Mouse (Mus musculus) kidney, postnatal 0 days (tissue): ENCODE data around the gene Olfr703. TPM values are rescaled to one million over a fixed set of nuclear protein-coding genes. Genes with fewer than 3 reads are reported as not detected.

Source experiments
- ATAC-seq: fragments of 200-750 bp; cut with Nextera tagmentation; replicated peaks from 2 replicates; pipeline ENCODE4 v1.8.0; 2017; ENCODE audit warnings: low read depth, moderate number of reproducible peaks, moderate TSS enrichment, moderate library complexity; ENCODE audit not compliant: low FRiP score
- DNase-seq: peaks from one replicate; pipeline ENCODE4 v3.0.0-alpha.2; 2016; ENCODE audit warnings: low spot score
- H3K27ac ChIP-seq: fragments of 300-500 bp; sonication (generic); 2 replicates; pipeline ENCODE4 v1.5.1; 2014; ENCODE audit warnings: mild to moderate bottlenecking
- H3K27me3 ChIP-seq: fragments of 300-500 bp; sonication (generic); 2 replicates; pipeline ENCODE4 v1.6.1; 2014; ENCODE audit warnings: low read length, mixed read lengths; ENCODE audit not compliant: insufficient read depth
- H3K36me3 ChIP-seq: fragments of 300-500 bp; sonication (generic); 2 replicates; pipeline ENCODE4 v1.6.1; 2014; ENCODE audit warnings: low read length, mixed read lengths; ENCODE audit not compliant: insufficient read depth
- H3K4me1 ChIP-seq: fragments of 300-500 bp; sonication (generic); replicated peaks from 2 replicates; pipeline ENCODE4 v1.6.1; 2014; ENCODE audit warnings: antibody characterized with exemption, low read length, mixed read lengths; ENCODE audit not compliant: insufficient read depth
- H3K4me2 ChIP-seq: fragments of 300-500 bp; sonication (generic); 2 replicates; pipeline ENCODE4 v1.6.1; 2014; ENCODE audit warnings: mild to moderate bottlenecking, low read length, moderate library complexity, mixed read lengths
- H3K4me3 ChIP-seq: fragments of 300-500 bp; sonication (generic); replicated peaks from 2 replicates; pipeline ENCODE4 v1.5.1; 2014; ENCODE audit warnings: low read depth, low read length
- H3K9ac ChIP-seq: fragments of 300-500 bp; sonication (generic); 2 replicates; pipeline ENCODE4 v1.6.1; 2014; ENCODE audit warnings: low read depth, low read length
- H3K9me3 ChIP-seq: fragments of 300-500 bp; sonication (generic); replicated peaks from 2 replicates; pipeline ENCODE4 v1.6.1; 2016; ENCODE audit warnings: low read length, inconsistent platforms, mixed read lengths
- CTCF ChIP-seq: IDR thresholded peaks from 2 replicates; pipeline ENCODE4 v1.5.1; 2016; ENCODE audit warnings: antibody characterized with exemption, low read depth, mild to moderate bottlenecking, moderate library complexity
- WGBS: fragments of 180-500 bp; shearing (Covaris S2); extraction: QIAGEN DNeasy Blood & Tissue Kit; methylation state at CpG from one replicate; pipeline ENCODE4 v1.1.7; 2014; 5-methylcytosine and 5-hydroxymethylcytosine counted together
- polyA plus RNA-seq: library from polyadenylated mRNA; unstranded; fragments of >200 nt; fragmentation: Nextera tagmentation; extraction: Ambion mirVana; gene quantifications from 2 replicates; pipeline ENCODE4 v1.2.1, GENCODE M21; 2015

The Olfr703 gene
- polyA plus RNA-seq, 1 experiment from 2014 or later: not detected

- 76% methylated on average over 3 of the region's 3 CpGs for WGBS
- no peaks in the 10 kb centered on the region for H3K9me3 ChIP-seq
- DNase-seq (no peak), ATAC-seq (no peak)
- H3K27me3 ChIP-seq: no peaks in the 10 kb centered on the region
- no peaks in the 10 kb centered on the region for H3K4me1 ChIP-seq
- H3K4me2 ChIP-seq: no peak within 1 kb of the TSS
- no peaks in the 10 kb centered on the region for H3K36me3 ChIP-seq
- no peak for TF ChIP-seq CTCF
- H3K9ac ChIP-seq: no peak within 1 kb of the TSS
- no peak within 1 kb of the TSS for H3K27ac ChIP-seq
- no peak within 1 kb of the TSS for H3K4me3 ChIP-seq
These were observed 33.6 kb downstream of the Olfr703 start, which contains the start of gene Olfr705 for GRCm38 (mm10) chr7:106876791-106877190. Gene Olfr705, minus strand, starts transcription at chr7:106876891.

GRCm38 (mm10) chr7:106888062-106888461 lies 44.9 kb downstream of the Olfr703 start, which contains the start of gene Olfr706:
Gene Olfr706, minus strand, starts transcription at chr7:106888162.
- DNase-seq (no peak), ATAC-seq (no peak)
- no peak within 1 kb of the TSS for H3K9ac ChIP-seq
- H3K27ac ChIP-seq: no peak within 1 kb of the TSS
- 83% methylated on average over 2 of the region's 2 CpGs for WGBS
- H3K9me3 ChIP-seq: no peaks in the 10 kb centered on the region
- H3K27me3 ChIP-seq: no peaks in the 10 kb centered on the region
- TF ChIP-seq CTCF: no peak
- H3K4me1 ChIP-seq: no peaks in the 10 kb centered on the region
- H3K4me3 ChIP-seq: no peak within 1 kb of the TSS
- H3K4me2 ChIP-seq: no peak within 1 kb of the TSS
- no peaks in the 10 kb centered on the region for H3K36me3 ChIP-seq

Other genes starting within 250 kb of the Olfr703 start
- gene Olfr693, start 162.8 kb upstream of the Olfr703 start, polyA plus RNA-seq: not detected in 2 replicates
- gene Olfr694, start 151.5 kb upstream of the Olfr703 start, polyA plus RNA-seq: not detected in 2 replicates
- gene Olfr695, start 127.0 kb upstream of the Olfr703 start, polyA plus RNA-seq: not detected in 2 replicates
- not detected in 2 replicates for gene Olfr697, start 100.9 kb upstream of the Olfr703 start, polyA plus RNA-seq
- gene Olfr698, start 88.0 kb upstream of the Olfr703 start, polyA plus RNA-seq: not detected in 2 replicates
- gene Olfr699, start 50.2 kb upstream of the Olfr703 start, polyA plus RNA-seq: not detected in 2 replicates
- gene Olfr700, start 34.5 kb upstream of the Olfr703 start, polyA plus RNA-seq: not detected in 2 replicates
- gene Olfr701, start 29.2 kb upstream of the Olfr703 start, polyA plus RNA-seq: not detected in 2 replicates
- not detected in 2 replicates for gene Olfr702, start 9.5 kb upstream of the Olfr703 start, polyA plus RNA-seq
- not detected in 2 replicates for gene Olfr704, start 19.8 kb downstream of the Olfr703 start, polyA plus RNA-seq
- not detected in 2 replicates for gene Olfr705, start 33.5 kb downstream of the Olfr703 start, polyA plus RNA-seq
- not detected in 2 replicates for gene Olfr706, start 44.8 kb downstream of the Olfr703 start, polyA plus RNA-seq
- not detected in 2 replicates for gene Olfr707, start 57.9 kb downstream of the Olfr703 start, polyA plus RNA-seq
- not detected in 2 replicates for gene Olfr1532-ps1, start 64.6 kb downstream of the Olfr703 start, polyA plus RNA-seq
- not detected in 2 replicates for gene Olfr709-ps1, start 88.9 kb downstream of the Olfr703 start, polyA plus RNA-seq
- not detected in 2 replicates for gene Olfr710, start 105.0 kb downstream of the Olfr703 start, polyA plus RNA-seq
- gene Olfr6, start 120.6 kb downstream of the Olfr703 start, polyA plus RNA-seq: not detected in 2 replicates
- not detected in 2 replicates for gene Olfr711, start 132.1 kb downstream of the Olfr703 start, polyA plus RNA-seq
- not detected in 2 replicates for gene Olfr2, start 162.7 kb downstream of the Olfr703 start, polyA plus RNA-seq
- gene Olfr713, start 187.8 kb downstream of the Olfr703 start, polyA plus RNA-seq: not detected in 2 replicates
- not detected in 2 replicates for gene Olfr714, start 227.6 kb downstream of the Olfr703 start, polyA plus RNA-seq
- not detected in 2 replicates for gene Olfr17, start 249.9 kb downstream of the Olfr703 start, polyA plus RNA-seq